ENCODE assay signal across 1 mouse cellular context in genomic region chr1:179818490-179819278, GRCm38 (mm10).
TF ChIP-seq lines count a peak whose summit lies in the region.

No protein-coding gene starts in this region.

TF ChIP-seq in MEL, 35 proteins besides CTCF, POLR2A, EP300 and RAD21:
- TF ChIP-seq RCOR1 (IDR thresholded peaks at IDR 0.05; ENCODE audit: low read depth, low read length) (peak; percentile 96), TAL1 (IDR thresholded peaks at IDR 0.05; ENCODE audit: low read length) (peak; percentile 72), TCF12 (IDR thresholded peaks at IDR 0.05; ENCODE audit: low read depth, low read length) (peak; percentile 60), GATA1 (IDR thresholded peaks at IDR 0.05; ENCODE audit: low read depth, low read length) (peak; percentile 50)
